Mouse (Mus musculus): ENCODE measurements around the gene Nav2.

DNA sequence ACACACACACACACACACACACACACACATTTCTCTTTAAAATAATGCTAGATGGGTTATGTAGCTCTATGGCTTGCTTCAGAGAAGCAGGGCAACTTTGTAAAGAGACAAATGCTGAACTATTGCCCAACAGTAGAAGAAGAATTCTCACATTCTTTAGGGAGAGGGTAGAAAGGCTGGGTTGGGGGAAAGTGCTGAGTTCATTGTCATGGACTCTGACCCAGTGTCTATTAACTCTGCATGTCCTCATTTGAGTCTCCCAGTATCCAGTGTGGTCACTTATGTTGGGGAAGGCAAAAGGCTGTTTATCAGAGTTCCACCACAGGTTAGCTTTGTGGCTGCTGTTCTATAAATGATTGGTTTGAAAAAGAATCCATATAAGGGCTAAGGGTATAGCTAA is 584.1 kb downstream of the Nav2 start:
- TF ChIP-seq CTCF (IDR thresholded peaks at IDR 0.05; ENCODE audit: borderline replicate concordance, extremely low read depth, insufficient read depth, insufficient read length) (no peak), POLR2A (IDR thresholded peaks at IDR 0.05; ENCODE audit: borderline replicate concordance, extremely low read depth, insufficient read depth, insufficient read length, poor library complexity, severe bottlenecking) (no peak)
